Mouse (Mus musculus) intestine, embryonic 14.5 days (tissue): Measurements from ENCODE around the gene Trp53rka. TPM values are rescaled to one million over a fixed set of nuclear protein-coding genes. Genes with fewer than 3 reads are reported as not detected.
A peak's percentile ranks its signal among the peaks of the same experiment; 100 is the strongest.

Experiments
- ATAC-seq: fragments of 200-750 bp; cut with Nextera tagmentation; replicated peaks from 2 replicates; pipeline ENCODE4 v1.8.0; 2017; ENCODE audit warnings: low read depth, moderate number of reproducible peaks, moderate TSS enrichment, moderate library complexity; ENCODE audit not compliant: low FRiP score, low TSS enrichment
- DNase-seq: peaks from one replicate; pipeline ENCODE4 v3.0.0-alpha.2; 2018; ENCODE audit warnings: low spot score
- H3K27ac ChIP-seq: fragments of 300-500 bp; sonication (generic); 2 replicates; pipeline ENCODE4 v1.5.1; 2014; ENCODE audit warnings: low read depth, mild to moderate bottlenecking, control low read depth
- H3K27me3 ChIP-seq: fragments of 300-500 bp; sonication (generic); replicated peaks from 2 replicates; pipeline ENCODE4 v1.6.1; 2014; ENCODE audit warnings: low read length, control low read depth; ENCODE audit not compliant: control insufficient read depth, insufficient read depth
- H3K36me3 ChIP-seq: fragments of 300-500 bp; sonication (generic); 2 replicates; pipeline ENCODE4 v1.6.1; 2014; ENCODE audit warnings: low read length, control low read depth; ENCODE audit not compliant: control insufficient read depth, insufficient read depth
- H3K4me1 ChIP-seq: fragments of 300-500 bp; sonication (generic); replicated peaks from 2 replicates; pipeline ENCODE4 v1.6.1; 2014; ENCODE audit warnings: low read length, control low read depth, mixed read lengths; ENCODE audit not compliant: control insufficient read depth, insufficient read depth
- H3K4me2 ChIP-seq: fragments of 300-500 bp; sonication (generic); 2 replicates; pipeline ENCODE4 v1.6.1; 2014; ENCODE audit warnings: low read length
- H3K4me3 ChIP-seq: fragments of 300-500 bp; sonication (generic); 2 replicates; pipeline ENCODE4 v1.5.1; 2014; ENCODE audit warnings: low read depth, low read length, control low read depth, mixed read lengths
- H3K9ac ChIP-seq: fragments of 300-500 bp; sonication (generic); 2 replicates; pipeline ENCODE4 v1.6.1; 2014; ENCODE audit warnings: mild to moderate bottlenecking, low read length
- H3K9me3 ChIP-seq: fragments of 300-500 bp; sonication (generic); 2 replicates; pipeline ENCODE4 v1.6.1; 2016; ENCODE audit warnings: low read length, control low read depth; ENCODE audit not compliant: control insufficient read depth
- WGBS: fragments of 180-500 bp; shearing (Covaris S2); extraction: QIAGEN DNeasy Blood & Tissue Kit; methylation state at CpG from one replicate; pipeline ENCODE4 v1.1.7; 2014; 5-methylcytosine and 5-hydroxymethylcytosine counted together
- polyA plus RNA-seq: library from polyadenylated mRNA; unstranded; fragments of >200 nt; fragmentation: Nextera tagmentation; extraction: Ambion mirVana; gene quantifications from 2 replicates; pipeline ENCODE4 v1.2.1, GENCODE M21; 2014

The Trp53rka gene
- polyA plus RNA-seq, 1 experiment from 2014 or later, result 37.1 TPM

DNA sequence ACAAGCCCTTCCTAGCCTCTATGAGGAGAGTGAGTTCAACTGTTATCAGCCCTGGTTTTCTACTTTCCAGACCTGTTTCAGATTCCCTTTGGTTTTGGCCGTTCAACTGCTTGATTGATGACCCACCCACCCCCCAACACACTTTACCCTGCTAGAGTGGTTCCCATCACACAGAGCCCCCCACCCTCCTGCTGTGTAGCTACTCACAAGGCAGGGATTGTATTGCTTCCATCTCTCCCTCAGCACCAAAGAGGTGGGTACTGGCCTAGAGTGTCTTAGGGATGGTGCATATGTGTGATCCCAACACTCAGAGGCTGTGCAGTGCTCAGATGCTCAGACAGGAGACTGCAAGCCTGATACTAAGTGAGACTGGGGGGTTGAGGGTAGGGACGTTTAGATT lies 1.4 kb upstream of the Trp53rka start:
- no peak for ATAC-seq

DNA sequence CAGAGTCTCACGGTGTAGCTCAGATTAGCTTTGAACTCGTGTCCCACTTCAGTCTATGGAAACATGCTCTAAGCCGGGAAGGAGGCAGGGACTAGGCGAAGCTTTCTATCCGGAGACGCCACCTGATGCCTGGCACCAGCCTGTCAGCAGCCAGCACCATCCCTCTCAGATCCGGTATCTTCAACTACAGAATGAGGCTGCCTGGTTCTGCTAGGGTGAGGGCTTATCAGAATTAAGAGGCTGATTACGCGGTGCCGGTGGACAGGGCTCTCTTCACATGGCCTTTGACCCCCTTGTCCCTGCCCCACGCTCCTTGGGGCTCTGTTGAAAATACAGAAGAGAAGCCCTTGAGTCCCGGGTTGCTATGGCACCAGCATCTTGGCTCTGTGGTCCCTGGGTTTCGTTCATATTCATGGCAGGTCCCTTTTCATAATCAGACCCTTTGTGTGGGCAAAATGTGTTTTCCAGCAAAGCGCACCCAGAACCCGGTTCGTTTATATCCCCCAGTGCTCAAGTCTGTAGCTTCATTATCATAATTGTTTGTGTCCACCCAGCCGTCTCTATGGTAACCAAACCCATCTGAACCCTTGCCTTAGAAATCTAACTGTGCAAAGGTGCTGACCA lies 575 bp upstream of the Trp53rka start:
- Histone ChIP-seq H3K27me3 (no peaks in the 10 kb centered on the region), H3K4me1 (peaks cover 3% of the 10 kb centered on the region; the same call in 1 of the 2 replicates), H3K4me3 (peak overlapping the region; percentile 74), H3K36me3 (peaks cover 23% of the 10 kb centered on the region), H3K9ac (peak overlapping the region; percentile 74), H3K27ac (0 out of 2 replicates have a peak overlapping the region, but pooled peaks have one; percentile 51), H3K9me3 (no peaks in the 10 kb centered on the region), H3K4me2 (peak overlapping the region; percentile 85)
- DNase-seq (no peak), ATAC-seq (peak; percentile 17; the same call in 1 of the 2 replicates)
- 26% methylated on average over 17 of the region's 17 CpGs for WGBS

More for the DNA sequence above, 1.4 kb upstream of the Trp53rka start:
- H3K36me3 ChIP-seq, result peaks cover 15% of the 10 kb centered on the region
- DNase-seq, result no peak
- H3K27me3 ChIP-seq, result no peaks in the 10 kb centered on the region
- 46% methylated on average over 2 of the region's 2 CpGs for WGBS
- H3K4me3 ChIP-seq, result no peak overlapping the region
- no peak overlapping the region for H3K27ac ChIP-seq
- H3K9ac ChIP-seq, result no peak overlapping the region
- peaks cover 3% of the 10 kb centered on the region; the same call in 1 of the 2 replicates for H3K4me1 ChIP-seq
- no peak overlapping the region for H3K4me2 ChIP-seq
- H3K9me3 ChIP-seq, result no peaks in the 10 kb centered on the region

DNA sequence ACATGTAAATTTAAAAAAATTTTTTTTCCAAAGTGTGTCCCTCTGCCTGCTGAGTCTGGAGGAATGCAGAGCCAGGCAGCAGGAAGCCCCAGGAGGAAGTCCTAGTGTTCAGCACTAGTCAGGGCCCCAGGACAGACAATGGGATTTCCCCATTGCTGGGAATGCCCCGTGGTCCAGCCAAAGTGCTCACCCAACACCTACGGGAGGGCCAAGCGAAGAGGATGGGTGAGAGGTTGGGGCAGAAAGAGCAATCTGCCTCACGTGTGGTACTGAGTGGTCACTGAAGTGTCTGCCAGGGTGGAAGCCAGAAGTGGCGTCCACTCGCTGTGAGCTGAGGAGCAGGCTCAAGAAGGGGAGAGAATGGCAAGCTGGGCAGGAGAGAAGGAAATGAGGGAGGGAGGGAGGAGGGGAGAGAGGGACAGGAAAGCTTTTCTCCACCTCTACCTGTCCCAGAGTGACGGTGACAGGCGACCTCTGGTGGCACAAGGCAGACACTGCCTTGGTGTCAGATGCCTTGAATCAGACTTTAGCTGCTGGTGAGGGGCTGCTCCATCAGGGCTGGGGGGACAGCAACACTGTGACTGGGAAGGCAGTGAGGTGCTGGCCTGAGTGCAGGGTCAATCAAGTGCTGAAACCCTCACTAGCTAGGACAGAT lies 6.1 kb downstream of the Trp53rka start:
- 26% methylated on average over 8 of the region's 8 CpGs for WGBS
- ATAC-seq, result peak; percentile 20; the same call in 1 of the 2 replicates
- H3K27me3 ChIP-seq, result no peaks in the 10 kb centered on the region
- no peak overlapping the region for H3K4me2 ChIP-seq
- peak; percentile 72 for DNase-seq
- no peaks in the 10 kb centered on the region for H3K9me3 ChIP-seq
- no peak overlapping the region for H3K4me3 ChIP-seq
- no peaks in the 10 kb centered on the region for H3K4me1 ChIP-seq
- no peak overlapping the region for H3K9ac ChIP-seq
- peaks cover 28% of the 10 kb centered on the region for H3K36me3 ChIP-seq
- H3K27ac ChIP-seq, result no peak overlapping the region

DNA sequence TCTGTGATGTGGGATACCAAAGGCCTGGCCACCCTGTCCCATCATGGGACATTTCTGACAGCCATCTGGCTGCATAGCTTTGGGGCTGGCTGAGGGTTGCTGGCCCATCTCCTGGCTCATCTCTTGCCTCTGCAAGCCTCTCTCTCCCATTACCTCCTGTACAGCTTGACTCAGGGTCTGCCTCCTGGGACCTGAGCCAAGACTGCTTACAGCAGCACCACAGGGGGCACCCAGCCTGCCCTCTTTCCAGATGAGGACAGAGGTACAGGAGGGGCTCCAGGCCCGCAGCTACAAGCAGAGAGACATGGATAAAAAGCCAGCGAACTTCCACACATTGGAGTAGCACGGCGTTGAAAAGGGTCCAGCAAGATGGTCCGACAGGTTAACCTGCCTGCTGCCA lies 6.7 kb downstream of the Trp53rka start:
- no peak for ATAC-seq
- Histone ChIP-seq H3K4me3 (no peak overlapping the region), H3K27me3 (no peaks in the 10 kb centered on the region), H3K9ac (no peak overlapping the region), H3K4me1 (no peaks in the 10 kb centered on the region), H3K36me3 (peaks cover 28% of the 10 kb centered on the region), H3K27ac (no peak overlapping the region), H3K4me2 (no peak overlapping the region), H3K9me3 (no peaks in the 10 kb centered on the region)
- no peak for DNase-seq
- 84% methylated on average over 5 of the region's 5 CpGs for WGBS

DNA sequence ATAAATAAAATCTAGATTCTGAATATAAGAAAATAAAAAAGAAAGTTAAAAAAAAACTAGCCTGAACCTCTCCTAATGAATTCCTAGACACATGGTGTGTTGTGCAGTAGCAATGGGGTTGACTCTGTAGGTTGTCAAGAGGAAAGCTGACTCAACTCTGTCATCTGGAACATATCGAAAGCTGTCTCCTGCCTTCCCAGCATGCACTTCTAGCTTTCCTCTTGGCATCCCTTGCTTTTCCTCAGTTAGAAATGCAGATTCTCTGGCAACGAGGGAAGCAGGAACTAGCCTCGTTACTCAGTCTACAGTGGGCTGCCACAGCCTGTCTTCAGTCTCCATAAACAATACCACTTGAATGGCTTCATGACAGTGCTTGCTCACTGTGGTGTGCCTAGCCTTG lies 7.3 kb downstream of the Trp53rka start:
- H3K27ac ChIP-seq, result no peak overlapping the region
- no peak overlapping the region for H3K4me2 ChIP-seq
- H3K27me3 ChIP-seq, result no peaks in the 10 kb centered on the region
- H3K9me3 ChIP-seq, result no peaks in the 10 kb centered on the region
- ATAC-seq, result no peak
- 66% methylated on average over 3 of the region's 3 CpGs for WGBS
- DNase-seq, result no peak
- H3K9ac ChIP-seq, result no peak overlapping the region
- H3K36me3 ChIP-seq, result peaks cover 26% of the 10 kb centered on the region
- H3K4me3 ChIP-seq, result no peak overlapping the region
- H3K4me1 ChIP-seq, result no peaks in the 10 kb centered on the region

DNA sequence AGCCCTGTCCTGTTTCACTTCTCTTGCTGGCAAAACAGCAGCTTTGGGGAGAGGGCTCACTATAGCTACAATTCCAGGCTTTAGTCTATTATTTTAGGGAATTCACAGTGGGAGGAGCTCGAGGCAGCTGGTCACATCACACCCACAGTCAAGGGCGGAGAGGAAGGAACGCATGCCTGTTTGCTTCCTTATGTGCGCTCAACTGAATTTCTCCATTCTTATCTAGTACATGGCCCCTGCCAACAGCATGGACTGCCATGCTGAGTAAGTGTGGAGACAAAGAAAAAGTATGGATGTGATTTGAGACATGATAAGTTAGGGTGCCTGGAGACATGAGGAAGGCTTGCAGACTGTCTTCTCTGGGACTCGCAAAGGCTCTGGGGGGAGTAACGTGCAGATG lies 9.0 kb downstream of the Trp53rka start:
- peaks cover 9% of the 10 kb centered on the region for H3K36me3 ChIP-seq
- H3K27me3 ChIP-seq, result no peaks in the 10 kb centered on the region
- no peaks in the 10 kb centered on the region for H3K9me3 ChIP-seq
- DNase-seq (no peak), ATAC-seq (no peak)
- no peaks in the 10 kb centered on the region for H3K4me1 ChIP-seq
- no peak overlapping the region for H3K4me2 ChIP-seq
- WGBS, result 53% methylated on average over 6 of the region's 6 CpGs
- no peak overlapping the region for H3K9ac ChIP-seq
- H3K4me3 ChIP-seq, result no peak overlapping the region
- no peak overlapping the region for H3K27ac ChIP-seq

DNA sequence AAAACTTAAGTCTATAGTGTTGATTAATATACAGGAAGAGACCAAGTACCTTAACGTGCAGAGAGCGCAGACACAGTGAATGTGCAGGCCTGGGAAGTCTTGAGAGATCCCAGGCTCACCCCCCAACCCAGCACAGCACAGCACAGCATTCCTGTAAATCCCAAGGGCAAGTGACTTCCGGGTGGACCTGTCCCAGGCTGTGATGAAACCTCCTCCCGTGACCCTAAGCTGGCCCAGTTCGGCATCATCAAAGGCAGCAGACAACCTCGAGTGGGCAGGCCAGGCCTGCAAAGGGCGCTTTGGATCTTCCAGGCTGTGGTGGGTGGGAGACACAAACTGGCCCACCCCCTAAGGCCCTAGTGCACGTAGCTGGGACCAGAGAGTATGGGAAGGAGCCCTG lies 11.1 kb downstream of the Trp53rka start:
- H3K27me3 ChIP-seq, result no peaks in the 10 kb centered on the region
- no peak for ATAC-seq
- no peak overlapping the region for H3K27ac ChIP-seq
- DNase-seq, result no peak
- WGBS, result 46% methylated on average over 8 of the region's 8 CpGs
- no peaks in the 10 kb centered on the region for H3K4me1 ChIP-seq
- no peak overlapping the region for H3K4me3 ChIP-seq
- no peak overlapping the region for H3K9ac ChIP-seq
- H3K36me3 ChIP-seq, result no peaks in the 10 kb centered on the region
- H3K4me2 ChIP-seq, result no peak overlapping the region
- no peaks in the 10 kb centered on the region for H3K9me3 ChIP-seq

DNA sequence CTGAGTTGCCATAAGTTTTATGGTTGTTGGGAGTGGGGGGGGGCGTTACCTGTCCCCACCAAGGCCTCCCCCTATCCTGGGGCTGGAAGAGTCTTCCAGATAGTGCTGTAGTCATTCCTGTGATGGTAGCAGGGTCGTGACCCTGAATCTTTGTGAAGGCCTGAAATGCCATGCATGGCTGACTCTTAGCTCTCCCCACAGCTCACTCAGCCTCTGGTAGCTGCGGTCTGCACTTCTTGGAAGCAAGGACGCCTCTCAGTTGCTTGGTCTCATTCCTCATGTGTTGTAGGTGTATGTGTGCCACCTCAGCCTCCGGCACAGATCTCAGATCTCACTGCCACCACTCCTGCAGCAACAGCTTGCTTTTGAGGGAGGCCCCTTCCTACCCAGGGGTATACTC lies 17.3 kb downstream of the Trp53rka start:
- Histone ChIP-seq H3K4me2 (no peak overlapping the region), H3K36me3 (no peaks in the 10 kb centered on the region), H3K27me3 (peaks cover 19% of the 10 kb centered on the region), H3K4me1 (no peaks in the 10 kb centered on the region; the same call in 1 of the 2 replicates), H3K27ac (no peak overlapping the region), H3K4me3 (no peak overlapping the region), H3K9me3 (no peaks in the 10 kb centered on the region), H3K9ac (no peak overlapping the region)
- no peak for ATAC-seq
- no peak for DNase-seq
- WGBS, result 66% methylated on average over 5 of the region's 5 CpGs

DNA sequence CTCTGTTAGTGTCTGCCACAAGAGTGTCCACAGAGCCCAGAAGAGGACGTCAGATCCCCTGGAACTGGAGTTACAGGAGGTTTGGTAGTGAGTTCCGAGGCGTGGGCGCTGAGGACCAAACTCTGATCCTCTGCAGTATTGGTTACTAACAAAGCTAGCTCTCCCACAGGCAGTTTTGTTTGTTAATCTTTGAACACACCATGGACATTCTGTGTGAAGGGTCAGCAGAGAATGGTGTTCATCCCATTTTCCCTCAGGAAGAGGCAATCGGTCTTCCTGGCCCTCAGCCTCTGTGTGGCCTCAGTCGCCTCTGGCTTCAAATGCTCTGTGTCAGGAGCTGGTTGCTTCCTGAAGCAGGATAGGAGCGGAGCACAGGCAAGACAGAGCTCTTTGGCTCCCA lies 17.7 kb downstream of the Trp53rka start:
- no peak overlapping the region for H3K4me2 ChIP-seq
- H3K9me3 ChIP-seq, result no peaks in the 10 kb centered on the region
- 78% methylated on average over 7 of the region's 7 CpGs for WGBS
- no peaks in the 10 kb centered on the region; the same call in 1 of the 2 replicates for H3K4me1 ChIP-seq
- H3K4me3 ChIP-seq, result no peak overlapping the region
- no peak for ATAC-seq
- H3K27ac ChIP-seq, result no peak overlapping the region
- no peak for DNase-seq
- H3K27me3 ChIP-seq, result peaks cover 19% of the 10 kb centered on the region
- H3K9ac ChIP-seq, result no peak overlapping the region
- H3K36me3 ChIP-seq, result no peaks in the 10 kb centered on the region
